Mouse (Mus musculus): Measurements from ENCODE around the gene Dusp7. TPM values are rescaled to one million over a fixed set of nuclear protein-coding genes. Genes with fewer than 3 reads are reported as not detected.

Dusp7 gene
- polyA plus RNA-seq, 1 experiment: 0.19 TPM

GRCm38 (mm10) chr9:106349075-106349474 is 19.4 kb upstream of the Dusp7 start:
- no peaks in the 10 kb centered on the region for H3K27me3 ChIP-seq (ENCODE audit: control insufficient read depth)
- no peaks in the 10 kb centered on the region; the same call in 1 of the 2 replicates for H3K4me1 ChIP-seq (ENCODE audit: control insufficient read depth)
- H3K4me3 ChIP-seq (replicated peaks): no peak overlapping the region
- no peak for TF ChIP-seq GATA1 (IDR thresholded peaks at IDR 0.05; ENCODE audit: low read length)
- TF ChIP-seq TAL1 (IDR thresholded peaks at IDR 0.05; ENCODE audit: low read length): no peak
- peaks cover 4% of the 10 kb centered on the region; the same call in 1 of the 2 replicates for H3K36me3 ChIP-seq (ENCODE audit: control insufficient read depth)
- no peaks in the 10 kb centered on the region for H3K9me3 ChIP-seq (ENCODE audit: control insufficient read depth, low read length)

DNA sequence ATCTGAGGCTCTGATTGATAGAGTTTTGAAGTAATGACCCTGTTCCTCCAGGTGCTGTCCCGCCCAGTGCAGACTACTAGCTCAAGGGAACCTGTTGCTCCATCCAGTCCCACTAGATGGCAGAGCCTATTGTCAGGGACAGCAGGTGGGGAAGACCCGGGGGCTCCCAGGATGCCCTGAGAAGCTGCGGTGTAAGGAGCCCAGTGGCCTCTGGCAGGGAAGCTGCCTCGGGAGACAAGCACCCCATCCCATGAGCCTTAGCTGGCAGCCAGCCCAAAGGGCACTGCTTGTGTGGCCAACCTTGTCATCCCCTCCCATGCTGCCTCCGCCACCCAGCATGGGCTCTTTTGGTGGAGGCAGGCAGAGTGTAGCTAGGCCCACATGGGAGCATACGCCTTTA is 17.3 kb upstream of the Dusp7 start:
- no peaks in the 10 kb centered on the region; the same call in 1 of the 2 replicates for H3K4me1 ChIP-seq (ENCODE audit: control insufficient read depth)
- no peaks in the 10 kb centered on the region for H3K9me3 ChIP-seq (ENCODE audit: control insufficient read depth, low read length)
- no peaks in the 10 kb centered on the region for H3K27me3 ChIP-seq (ENCODE audit: control insufficient read depth)
- TF ChIP-seq TAL1 (IDR thresholded peaks at IDR 0.05; ENCODE audit: low read length): no peak
- peaks cover 4% of the 10 kb centered on the region; the same call in 1 of the 2 replicates for H3K36me3 ChIP-seq (ENCODE audit: control insufficient read depth)
- no peak overlapping the region for H3K4me3 ChIP-seq (replicated peaks)

- H3K4me3 ChIP-seq (replicated peaks): no peak overlapping the region
These were observed 14.7 kb upstream of the Dusp7 start for GRCm38 (mm10) chr9:106353779-106354178.

DNA sequence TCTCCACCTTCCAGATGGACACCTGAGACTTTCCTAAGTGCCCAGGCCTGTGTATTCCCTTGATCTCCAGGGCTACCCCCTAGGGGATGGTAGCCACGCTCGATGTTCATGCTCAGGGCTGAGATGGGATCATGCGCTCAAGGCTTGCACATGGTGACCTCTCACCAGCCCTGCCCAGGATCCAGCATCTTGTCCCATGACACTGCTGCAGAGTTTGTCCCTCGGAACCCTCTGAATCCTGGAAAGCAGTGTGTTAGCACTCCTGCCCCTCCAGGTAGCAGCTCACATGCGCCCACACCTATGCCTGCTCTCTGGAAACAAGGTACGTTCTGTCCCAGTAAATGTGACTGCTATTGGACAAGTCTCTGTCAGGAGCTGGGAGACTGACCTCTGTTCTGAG is 13.6 kb upstream of the Dusp7 start:
- H3K27me3 ChIP-seq (ENCODE audit: control insufficient read depth): no peaks in the 10 kb centered on the region
- H3K4me3 ChIP-seq (replicated peaks): no peak overlapping the region
- no peaks in the 10 kb centered on the region; the same call in 1 of the 2 replicates for H3K4me1 ChIP-seq (ENCODE audit: control insufficient read depth)
- H3K9me3 ChIP-seq (ENCODE audit: control insufficient read depth, low read length): no peaks in the 10 kb centered on the region
- peaks cover 4% of the 10 kb centered on the region; the same call in 1 of the 2 replicates for H3K36me3 ChIP-seq (ENCODE audit: control insufficient read depth)
- no peak for TF ChIP-seq GATA1 (IDR thresholded peaks at IDR 0.05; ENCODE audit: low read length)
- TF ChIP-seq TAL1 (IDR thresholded peaks at IDR 0.05; ENCODE audit: low read length): no peak

More at GRCm38 (mm10) chr9:106353779-106354178, 14.7 kb upstream of the Dusp7 start:
- no peaks in the 10 kb centered on the region for H3K27me3 ChIP-seq (ENCODE audit: control insufficient read depth)
- H3K4me1 ChIP-seq (ENCODE audit: control insufficient read depth): no peaks in the 10 kb centered on the region; the same call in 1 of the 2 replicates
- H3K36me3 ChIP-seq (ENCODE audit: control insufficient read depth): peaks cover 4% of the 10 kb centered on the region; the same call in 1 of the 2 replicates
- no peaks in the 10 kb centered on the region for H3K9me3 ChIP-seq (ENCODE audit: control insufficient read depth, low read length)
- no peak for TF ChIP-seq GATA1 (IDR thresholded peaks at IDR 0.05; ENCODE audit: low read length)

GRCm38 (mm10) chr9:106355217-106355974 is 13.0 kb upstream of the Dusp7 start:
- H3K4me1 ChIP-seq (ENCODE audit: control insufficient read depth): no peaks in the 10 kb centered on the region; the same call in 1 of the 2 replicates
- TF ChIP-seq GATA1 (IDR thresholded peaks at IDR 0.05; ENCODE audit: low read length) (no peak), TAL1 (IDR thresholded peaks at IDR 0.05; ENCODE audit: low read length) (no peak)
- no peak overlapping the region for H3K4me3 ChIP-seq (replicated peaks)
- peaks cover 4% of the 10 kb centered on the region; the same call in 1 of the 2 replicates for H3K36me3 ChIP-seq (ENCODE audit: control insufficient read depth)
- H3K9me3 ChIP-seq (ENCODE audit: control insufficient read depth, low read length): no peaks in the 10 kb centered on the region
- H3K27me3 ChIP-seq (ENCODE audit: control insufficient read depth): no peaks in the 10 kb centered on the region

- H3K36me3 ChIP-seq (ENCODE audit: control insufficient read depth): peaks cover 2% of the 10 kb centered on the region; the same call in 1 of the 2 replicates
- no peaks in the 10 kb centered on the region; the same call in 1 of the 2 replicates for H3K4me1 ChIP-seq (ENCODE audit: control insufficient read depth)
- H3K27me3 ChIP-seq (ENCODE audit: control insufficient read depth): no peaks in the 10 kb centered on the region
- TF ChIP-seq GATA1 (IDR thresholded peaks at IDR 0.05; ENCODE audit: low read length) (no peak), TAL1 (IDR thresholded peaks at IDR 0.05; ENCODE audit: low read length) (no peak)
- no peaks in the 10 kb centered on the region for H3K9me3 ChIP-seq (ENCODE audit: control insufficient read depth, low read length)
- H3K4me3 ChIP-seq (replicated peaks): no peak overlapping the region
These were observed 12.5 kb upstream of the Dusp7 start for GRCm38 (mm10) chr9:106355975-106356286.

- no peaks in the 10 kb centered on the region; the same call in 1 of the 2 replicates for H3K4me1 ChIP-seq (ENCODE audit: control insufficient read depth)
- H3K27me3 ChIP-seq (ENCODE audit: control insufficient read depth): no peaks in the 10 kb centered on the region
- no peaks in the 10 kb centered on the region for H3K9me3 ChIP-seq (ENCODE audit: control insufficient read depth, low read length)
- H3K4me3 ChIP-seq (replicated peaks): no peak overlapping the region
- no peak for TF ChIP-seq TAL1 (IDR thresholded peaks at IDR 0.05; ENCODE audit: low read length)
- TF ChIP-seq GATA1 (IDR thresholded peaks at IDR 0.05; ENCODE audit: low read length): no peak
- peaks cover under 1% of the 10 kb centered on the region; the same call in 1 of the 2 replicates for H3K36me3 ChIP-seq (ENCODE audit: control insufficient read depth)
These were observed 12.0 kb upstream of the Dusp7 start for GRCm38 (mm10) chr9:106356323-106356844.

GRCm38 (mm10) chr9:106357167-106357566 is 11.3 kb upstream of the Dusp7 start:
- TF ChIP-seq TAL1 (IDR thresholded peaks at IDR 0.05; ENCODE audit: low read length): no peak
- no peak for TF ChIP-seq GATA1 (IDR thresholded peaks at IDR 0.05; ENCODE audit: low read length)
- H3K36me3 ChIP-seq (ENCODE audit: control insufficient read depth): no peaks in the 10 kb centered on the region
- H3K4me1 ChIP-seq (ENCODE audit: control insufficient read depth): no peaks in the 10 kb centered on the region; the same call in 1 of the 2 replicates
- no peaks in the 10 kb centered on the region for H3K27me3 ChIP-seq (ENCODE audit: control insufficient read depth)
- no peaks in the 10 kb centered on the region for H3K9me3 ChIP-seq (ENCODE audit: control insufficient read depth, low read length)
- H3K4me3 ChIP-seq (replicated peaks): no peak overlapping the region

DNA sequence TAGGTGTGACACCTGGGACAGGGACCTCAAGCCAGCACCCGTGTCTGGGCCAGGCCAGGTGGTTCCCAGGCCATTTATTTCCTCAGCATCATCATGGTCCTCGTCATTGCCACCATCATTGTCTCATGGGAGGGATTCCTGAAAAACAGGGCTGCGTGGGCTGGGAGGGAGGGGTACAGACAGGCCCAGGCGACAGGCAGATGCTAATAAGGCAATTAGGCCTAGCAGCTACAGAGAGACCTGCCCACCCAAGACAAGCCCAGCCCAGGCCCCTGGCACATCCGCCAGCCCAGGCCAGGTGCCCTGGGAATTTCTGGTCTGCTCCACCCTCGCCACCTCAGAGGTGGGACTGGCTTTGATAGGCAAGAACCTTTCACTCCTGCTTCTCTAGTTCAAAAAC is 9.1 kb upstream of the Dusp7 start:
- no peak overlapping the region for H3K4me3 ChIP-seq (replicated peaks)
- no peaks in the 10 kb centered on the region for H3K4me1 ChIP-seq (ENCODE audit: control insufficient read depth)
- H3K36me3 ChIP-seq (ENCODE audit: control insufficient read depth): no peaks in the 10 kb centered on the region
- H3K9me3 ChIP-seq (ENCODE audit: control insufficient read depth, low read length): no peaks in the 10 kb centered on the region
- no peaks in the 10 kb centered on the region for H3K27me3 ChIP-seq (ENCODE audit: control insufficient read depth)
- TF ChIP-seq TAL1 (IDR thresholded peaks at IDR 0.05; ENCODE audit: low read length): no peak
- TF ChIP-seq GATA1 (IDR thresholded peaks at IDR 0.05; ENCODE audit: low read length): no peak

Measured in erythroblast, embryonic 14.5 days (primary cell).